Mouse (Mus musculus): Measurements from ENCODE around the gene C77080.

DNA sequence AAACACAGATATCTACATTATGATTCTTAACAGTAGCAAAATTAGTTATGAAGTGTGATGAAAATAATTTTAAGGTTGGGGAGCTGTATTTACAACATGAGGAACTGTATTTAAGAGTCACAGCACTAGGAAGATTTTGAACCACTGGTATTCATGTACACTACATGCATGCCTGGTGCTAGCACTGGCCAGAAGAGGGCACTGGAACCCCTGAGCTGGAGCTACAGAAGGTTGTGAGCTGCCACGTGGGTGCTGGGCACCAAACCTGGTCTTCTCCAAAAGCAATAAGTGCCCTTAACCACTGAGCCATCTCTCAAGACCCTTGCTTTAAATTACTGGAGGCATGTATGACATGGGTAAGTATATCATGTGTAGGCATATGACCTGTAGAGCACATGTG, 88.7 kb downstream of the C77080 start:
- no peak for TF ChIP-seq EP300 (IDR thresholded peaks at IDR 0.05; ENCODE audit: low read depth)
- peak; percentile 55 for TF ChIP-seq CTCF (IDR thresholded peaks at IDR 0.05; ENCODE audit: low read depth)

All from liver, embryonic 14.5 days (tissue).